Mouse (Mus musculus) hindbrain, embryonic 11.5 days (tissue): ENCODE measurements around the gene Lrmp. TPM values are rescaled to one million over a fixed set of nuclear protein-coding genes. Genes with fewer than 3 reads are reported as not detected.
"Not testable (repeated sequence)": the region's sequence is repeated elsewhere in the genome, so short reads cannot be mapped to it uniquely, and the experiment has no call there.

ENCODE experiments used
- ATAC-seq: fragments of 200-750 bp; cut with Nextera tagmentation; 2 replicates; pipeline ENCODE4 v1.8.0; 2017; ENCODE audit warnings: mild to moderate bottlenecking, moderate TSS enrichment, moderate library complexity; ENCODE audit not compliant: low FRiP score
- DNase-seq: peaks from one replicate; pipeline ENCODE4 v3.0.0-alpha.2; 2015; ENCODE audit warnings: low spot score
- H3K27ac ChIP-seq: fragments of 300-500 bp; sonication (generic); 2 replicates; pipeline ENCODE4 v1.5.1; 2014; ENCODE audit warnings: mild to moderate bottlenecking, low read depth, low read length
- H3K27me3 ChIP-seq: fragments of 300-500 bp; sonication (generic); 2 replicates; pipeline ENCODE4 v1.6.1; 2014; ENCODE audit warnings: mild to moderate bottlenecking, low read length, moderate library complexity, mixed read lengths; ENCODE audit not compliant: control insufficient read depth, insufficient read depth
- H3K36me3 ChIP-seq: fragments of 300-500 bp; sonication (generic); 2 replicates; pipeline ENCODE4 v1.6.1; 2014; ENCODE audit warnings: mild to moderate bottlenecking, low read length, moderate library complexity, mixed read lengths; ENCODE audit not compliant: control insufficient read depth, insufficient read depth
- H3K4me1 ChIP-seq: fragments of 300-500 bp; sonication (generic); replicated peaks from 2 replicates; pipeline ENCODE4 v1.6.1; 2014; ENCODE audit warnings: low read length, mixed read lengths; ENCODE audit not compliant: control insufficient read depth, insufficient read depth
- H3K4me2 ChIP-seq: fragments of 300-500 bp; sonication (generic); replicated peaks from 2 replicates; pipeline ENCODE4 v1.6.1; 2014; ENCODE audit warnings: mild to moderate bottlenecking, low read depth, low read length
- H3K4me3 ChIP-seq: fragments of 300-500 bp; sonication (generic); 2 replicates; pipeline ENCODE4 v1.5.1; 2014; ENCODE audit warnings: low read depth, low read length
- H3K9ac ChIP-seq: fragments of 300-500 bp; sonication (generic); 2 replicates; pipeline ENCODE4 v1.6.1; 2014; ENCODE audit warnings: low read depth, low read length
- H3K9me3 ChIP-seq: fragments of 300-500 bp; sonication (generic); 2 replicates; pipeline ENCODE4 v1.6.1; 2016; ENCODE audit warnings: low read length; ENCODE audit not compliant: control insufficient read depth
- WGBS: fragments of 180-500 bp; shearing (Covaris S2); extraction: QIAGEN DNeasy Blood & Tissue Kit; methylation state at CpG from one replicate; pipeline ENCODE4 v1.1.7; 2014; 5-methylcytosine and 5-hydroxymethylcytosine counted together
- polyA plus RNA-seq: library from polyadenylated mRNA; unstranded; fragments of >200 nt; fragmentation: Nextera tagmentation; extraction: Ambion mirVana; gene quantifications from 2 replicates; pipeline ENCODE4 v1.2.1, GENCODE M21; 2014

Lrmp gene
- polyA plus RNA-seq, 1 experiment from 2014 or later: 1.5 TPM

DNA sequence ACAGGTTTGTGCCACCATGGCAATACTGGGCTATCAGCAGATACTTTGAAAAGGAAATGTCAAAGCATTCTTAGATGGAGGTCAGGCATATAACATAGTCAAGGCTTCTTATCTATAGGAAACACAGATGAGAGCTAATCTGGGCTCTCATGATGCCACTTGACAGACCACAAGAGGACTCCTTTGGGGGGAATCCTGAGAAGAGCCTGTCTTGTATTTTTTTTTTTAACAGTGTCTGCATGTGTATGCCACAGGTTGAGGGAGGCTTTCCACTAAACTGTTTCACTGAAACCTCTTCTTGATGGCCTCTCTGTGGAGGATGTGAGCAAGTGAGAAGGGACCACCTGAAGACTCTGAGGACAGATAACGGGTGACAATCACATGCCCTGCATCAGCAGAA is 9.2 kb downstream of the Lrmp start:
- no peaks in the 10 kb centered on the region for H3K36me3 ChIP-seq
- H3K27me3 ChIP-seq: no peaks in the 10 kb centered on the region
- no peaks in the 10 kb centered on the region for H3K9me3 ChIP-seq
- no peak for ATAC-seq
- 57% methylated on average over 1 of the region's 1 CpGs for WGBS
- no peak overlapping the region for H3K4me3 ChIP-seq
- H3K9ac ChIP-seq: no peak overlapping the region
- DNase-seq: no peak
- no peak overlapping the region for H3K4me2 ChIP-seq
- H3K4me1 ChIP-seq: no peaks in the 10 kb centered on the region; the same call in 1 of the 2 replicates
- H3K27ac ChIP-seq: no peak overlapping the region

- Histone ChIP-seq H3K27ac (no peak overlapping the region), H3K36me3 (no peaks in the 10 kb centered on the region), H3K9me3 (no peaks in the 10 kb centered on the region), H3K4me3 (no peak overlapping the region), H3K9ac (no peak overlapping the region), H3K27me3 (no peaks in the 10 kb centered on the region), H3K4me2 (no peak overlapping the region), H3K4me1 (no peaks in the 10 kb centered on the region; the same call in 1 of the 2 replicates)
- ATAC-seq: no peak
- WGBS: 70% methylated on average over 7 of the region's 7 CpGs
- DNase-seq: no peak
These were observed 10.2 kb downstream of the Lrmp start for GRCm38 (mm10) chr6:145125591-145126113.

DNA sequence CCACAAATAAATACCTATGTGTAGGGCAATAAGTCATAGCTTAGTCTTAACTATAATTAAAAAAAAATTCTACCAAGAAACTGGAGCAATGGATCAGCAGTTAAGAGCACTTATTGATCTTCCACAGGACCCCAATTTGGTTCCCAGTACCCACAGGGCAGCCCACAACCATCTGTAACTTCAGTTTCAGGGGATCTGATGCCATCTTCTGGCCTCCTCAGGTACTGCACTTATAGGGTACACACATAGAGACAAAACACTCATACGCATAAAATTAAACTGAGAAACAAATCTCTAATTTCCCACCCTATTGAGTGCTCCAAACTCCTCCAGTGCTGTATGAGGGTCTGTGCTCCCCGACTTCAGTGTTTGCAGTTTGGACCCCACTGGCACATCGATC is 12.2 kb downstream of the Lrmp start:
- Histone ChIP-seq H3K4me3 (no peak overlapping the region), H3K9me3 (no peaks in the 10 kb centered on the region), H3K27ac (no peak overlapping the region), H3K9ac (no peak overlapping the region), H3K4me2 (no peak overlapping the region), H3K4me1 (no peaks in the 10 kb centered on the region), H3K36me3 (no peaks in the 10 kb centered on the region), H3K27me3 (no peaks in the 10 kb centered on the region)
- ATAC-seq (no peak), DNase-seq (no peak)
- WGBS: 94% methylated on average over 3 of the region's 3 CpGs

GRCm38 (mm10) chr6:145129563-145129962 is 14.1 kb downstream of the Lrmp start:
- no peak overlapping the region for H3K4me3 ChIP-seq
- ATAC-seq (no peak), DNase-seq (no peak)
- H3K27ac ChIP-seq: no peak overlapping the region
- whole genome bisulfite sequencing: 90% methylated on average over 4 of the region's 4 CpGs
- no peaks in the 10 kb centered on the region for H3K4me1 ChIP-seq
- H3K27me3 ChIP-seq: no peaks in the 10 kb centered on the region
- no peaks in the 10 kb centered on the region for H3K9me3 ChIP-seq
- H3K36me3 ChIP-seq: no peaks in the 10 kb centered on the region
- H3K9ac ChIP-seq: no peak overlapping the region
- H3K4me2 ChIP-seq: no peak overlapping the region

GRCm38 (mm10) chr6:145131991-145132390 is 16.5 kb downstream of the Lrmp start:
- no peaks in the 10 kb centered on the region for H3K9me3 ChIP-seq
- no peak overlapping the region for H3K27ac ChIP-seq
- no peaks in the 10 kb centered on the region for H3K4me1 ChIP-seq
- H3K27me3 ChIP-seq: no peaks in the 10 kb centered on the region
- no peak overlapping the region for H3K4me3 ChIP-seq
- H3K36me3 ChIP-seq: no peaks in the 10 kb centered on the region
- no peak overlapping the region for H3K9ac ChIP-seq
- WGBS: 89% methylated on average over 5 of the region's 5 CpGs
- H3K4me2 ChIP-seq: no peak overlapping the region
- no peak for DNase-seq
- no peak for ATAC-seq

DNA sequence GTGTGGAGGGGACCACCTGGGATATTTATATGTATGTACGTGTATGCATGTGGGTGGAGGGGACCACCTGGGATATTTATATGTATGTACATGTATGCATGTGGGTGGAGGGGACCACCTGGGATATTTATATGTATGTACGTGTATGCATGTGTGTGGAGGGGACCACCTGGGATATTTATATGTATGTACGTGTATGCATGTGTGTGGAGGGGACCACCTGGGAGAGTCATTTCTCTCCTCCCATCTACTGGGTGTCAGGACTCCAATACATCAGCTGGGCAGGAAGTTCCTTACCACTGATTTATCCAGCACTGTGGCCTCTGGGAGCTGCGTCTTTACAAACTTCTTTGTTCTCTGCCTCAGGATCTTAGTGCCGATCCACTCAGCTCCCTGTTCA is 17.5 kb downstream of the Lrmp start:
- H3K36me3 ChIP-seq, DNase-seq, H3K27me3 ChIP-seq, H3K4me2 ChIP-seq, H3K4me1 ChIP-seq, H3K9me3 ChIP-seq, H3K9ac ChIP-seq, ATAC-seq, H3K4me3 ChIP-seq, H3K27ac ChIP-seq: not testable (repeated sequence)
- whole genome bisulfite sequencing: 84% methylated on average over 5 of the region's 5 CpGs

DNA sequence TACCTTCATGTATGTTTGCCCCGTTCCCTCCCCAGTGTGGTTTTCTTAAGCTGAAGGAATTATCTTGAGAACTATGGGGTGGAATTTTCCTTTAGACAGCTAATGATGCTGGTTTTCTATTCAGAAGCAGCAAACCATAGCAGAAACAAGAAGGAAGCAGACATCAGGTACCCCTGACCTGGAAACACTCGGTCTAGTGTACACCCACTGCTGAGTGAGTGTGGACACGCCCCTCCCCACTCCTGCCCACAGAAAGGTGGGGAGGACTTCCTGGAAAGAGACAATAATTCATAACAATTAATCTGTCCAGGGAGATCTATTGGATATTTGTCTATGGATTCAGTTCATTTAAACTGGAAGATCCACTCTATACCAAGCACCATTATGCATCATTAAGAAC is 19.8 kb downstream of the Lrmp start:
- WGBS: 81% methylated on average over 3 of the region's 3 CpGs
- no peak overlapping the region for H3K4me3 ChIP-seq
- H3K27me3 ChIP-seq: no peaks in the 10 kb centered on the region
- H3K36me3 ChIP-seq: no peaks in the 10 kb centered on the region
- H3K9ac ChIP-seq: no peak overlapping the region
- H3K4me1 ChIP-seq: no peaks in the 10 kb centered on the region
- no peaks in the 10 kb centered on the region for H3K9me3 ChIP-seq
- DNase-seq (no peak), ATAC-seq (no peak)
- no peak overlapping the region for H3K27ac ChIP-seq
- H3K4me2 ChIP-seq: no peak overlapping the region

GRCm38 (mm10) chr6:145135804-145136203 is 20.4 kb downstream of the Lrmp start:
- no peaks in the 10 kb centered on the region for H3K27me3 ChIP-seq
- H3K9ac ChIP-seq: no peak overlapping the region
- ATAC-seq (no peak), DNase-seq (no peak)
- H3K4me3 ChIP-seq: no peak overlapping the region
- no peak overlapping the region for H3K27ac ChIP-seq
- H3K9me3 ChIP-seq: no peaks in the 10 kb centered on the region
- 69% methylated on average over 9 of the region's 9 CpGs for WGBS
- no peaks in the 10 kb centered on the region for H3K4me1 ChIP-seq
- no peaks in the 10 kb centered on the region for H3K36me3 ChIP-seq
- H3K4me2 ChIP-seq: no peak overlapping the region

- H3K9me3 ChIP-seq: no peaks in the 10 kb centered on the region
- H3K4me1 ChIP-seq: no peaks in the 10 kb centered on the region
- no peaks in the 10 kb centered on the region for H3K36me3 ChIP-seq
- H3K27ac ChIP-seq: no peak overlapping the region
- no peak overlapping the region for H3K4me2 ChIP-seq
- WGBS: 93% methylated on average over 5 of the region's 5 CpGs
- ATAC-seq (no peak), DNase-seq (no peak)
- no peak overlapping the region for H3K4me3 ChIP-seq
- no peak overlapping the region for H3K9ac ChIP-seq
- H3K27me3 ChIP-seq: no peaks in the 10 kb centered on the region
These were observed 21.4 kb downstream of the Lrmp start for GRCm38 (mm10) chr6:145136831-145137230.
